Mouse (Mus musculus) neutrophil, adult 65 days (primary cell): Measurements from ENCODE around the gene Plekha3. TPM values are rescaled to one million over a fixed set of nuclear protein-coding genes. Genes with fewer than 3 reads are reported as not detected.

Experiments used
- total RNA-seq: library from RNA; stranded (reverse); gene quantifications from 2 replicates; pipeline ENCODE4 v1.2.4, GENCODE M21; 2023

Gene Plekha3
- 7.7 and 12.1 TPM in 2 replicates for total RNA-seq

DNA sequence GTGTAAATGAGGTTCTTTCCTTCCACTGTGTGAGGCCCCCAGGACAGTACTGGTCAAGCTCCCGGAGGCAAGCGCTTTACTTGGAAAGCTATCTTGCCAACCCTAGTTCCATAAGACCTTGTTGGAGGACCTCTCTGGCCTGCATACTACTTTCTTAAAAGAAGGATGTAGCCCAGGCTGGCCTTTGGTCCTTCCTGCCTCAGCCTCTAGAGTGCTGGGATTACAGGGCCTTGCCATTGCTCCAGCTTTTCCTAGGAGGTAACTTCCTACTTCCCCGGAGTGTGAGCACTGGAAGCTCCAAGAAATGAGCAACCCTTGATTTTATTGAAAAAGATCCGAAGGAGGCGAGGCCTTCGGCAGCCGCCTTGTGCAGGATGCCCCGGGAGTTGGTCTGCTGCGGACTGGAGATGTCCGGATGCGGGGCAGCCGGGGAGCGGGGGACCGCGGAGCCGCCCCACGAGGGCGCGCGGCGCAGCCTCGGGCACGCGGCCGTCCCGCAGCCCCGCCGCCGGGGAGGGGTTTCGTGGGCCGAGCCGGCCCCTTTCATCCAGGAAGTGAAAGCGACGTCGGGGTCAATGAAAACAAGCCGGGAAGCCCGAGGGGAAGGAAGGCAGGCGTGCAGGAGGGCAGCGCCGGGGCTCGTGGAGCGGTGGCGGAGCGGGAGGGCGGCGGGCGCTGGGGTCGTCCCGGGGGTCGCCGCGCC lies at the start of gene Plekha3:
Plekha3 (plus strand) TSS at position 557 of the 703 bp plus-strand sequence.

DNA sequence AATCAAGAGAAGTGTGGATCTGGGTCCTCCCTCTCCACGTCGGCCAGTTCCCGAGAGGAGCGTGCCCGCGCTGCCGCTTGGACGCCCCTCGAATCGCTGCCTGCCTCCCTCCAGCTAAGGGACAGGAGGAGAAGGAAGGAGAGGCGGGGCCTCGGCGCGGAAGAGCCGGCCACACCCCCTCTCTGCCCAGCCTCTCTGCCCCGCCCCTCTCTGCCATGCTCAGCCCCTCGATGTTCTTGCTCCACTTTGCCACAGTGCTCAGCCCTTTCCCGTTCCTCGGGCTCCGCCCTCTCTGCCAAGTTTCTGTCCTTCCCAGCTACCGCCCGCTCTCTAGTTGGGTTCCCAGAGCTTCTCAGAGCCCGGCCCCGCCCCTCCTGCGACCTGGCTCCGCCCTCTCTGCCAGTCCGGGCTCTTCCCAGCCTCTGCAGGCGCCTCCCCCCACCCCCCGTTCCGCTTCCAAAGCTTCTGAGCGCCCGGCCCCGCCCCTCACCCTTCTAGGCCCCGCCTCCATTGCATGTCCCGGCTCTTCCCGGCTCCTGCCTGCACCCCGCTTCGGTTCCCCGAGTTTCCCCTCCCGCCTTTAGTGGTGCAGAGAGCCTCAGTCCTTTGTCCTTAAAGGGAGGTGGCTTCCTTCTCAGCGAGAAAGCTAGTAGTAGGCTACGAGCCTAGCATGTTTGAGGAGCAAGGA lies 27.1 kb upstream of the Plekha3 start, which contains the start of the genes Prkra and Pjvk:
Prkra (minus strand) TSS at position 133 of the 688 bp plus-strand sequence.
Pjvk (plus strand) TSS at position 594 of the 688 bp plus-strand sequence.

DNA sequence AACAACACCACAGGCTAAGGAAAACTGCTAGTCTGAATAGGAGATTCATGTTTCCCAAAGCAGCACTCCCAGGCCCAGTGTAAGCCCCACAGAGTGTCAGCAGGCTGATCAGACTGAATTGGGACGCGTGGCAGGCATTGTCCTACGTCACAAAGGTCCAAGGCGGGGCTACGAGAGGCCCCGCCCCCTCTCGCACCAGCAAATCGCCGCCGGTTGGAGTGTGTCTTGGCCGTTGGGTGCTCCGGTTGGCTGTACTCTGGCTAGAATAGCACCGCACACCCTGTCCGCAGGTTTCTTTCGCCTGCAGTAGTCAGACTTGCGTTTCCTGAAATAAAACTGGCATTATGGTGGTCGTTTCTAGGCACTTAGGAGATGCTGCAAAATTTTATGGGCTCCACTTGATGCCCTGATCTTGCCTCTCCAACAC lies 2.1 kb upstream of the Plekha3 start, which contains the start of gene Fkbp7:
Fkbp7 (minus strand) TSS at position 151 of the 427 bp plus-strand sequence.

Other genes starting within 250 kb of the Plekha3 start
- gene Prkra, start 27.3 kb upstream of the Plekha3 start, total RNA-seq, result 8.5 and 8.6 TPM in 2 replicates
- not detected in 2 replicates for gene Pjvk, start 26.8 kb upstream of the Plekha3 start, total RNA-seq
- gene Fkbp7, start 2.2 kb upstream of the Plekha3 start, total RNA-seq, result 1.9 and 2.7 TPM in 2 replicates